Mouse (Mus musculus): ENCODE measurements at regions not wholly inside any gene's neighbourhood (a gene's known extent, or its start where the extent isn't known, plus 50 kb on each side); places are given as distances from the start of the nearest gene placed in this dataset.
"Not testable (repeated sequence)": the region's sequence is repeated elsewhere in the genome, so short reads cannot be mapped to it uniquely, and the experiment has no call there.

DNA sequence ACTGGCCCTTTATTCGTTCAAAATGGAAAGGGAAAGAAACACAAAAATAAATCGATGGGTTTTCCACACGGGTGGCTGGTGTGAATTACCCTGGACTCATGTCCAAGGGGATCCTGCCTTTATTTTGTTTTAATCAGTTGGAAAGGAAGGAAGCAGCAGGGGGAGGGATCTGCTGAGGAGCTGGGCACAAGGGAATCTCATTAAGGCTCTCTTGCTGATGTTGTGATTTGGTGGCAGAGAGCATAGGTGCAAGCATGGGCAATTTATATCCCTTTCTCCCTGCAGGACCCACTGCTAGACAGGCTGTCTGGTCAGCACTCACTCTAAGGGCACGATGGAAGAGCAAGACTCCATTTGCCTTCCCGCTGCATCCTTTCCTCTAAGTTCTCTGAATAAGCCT is 469.2 kb downstream of the Epha7 start:
- DNase-seq (ENCODE audit: low read depth, low spot score): peak; percentile 1

GRCm38 (mm10) chr4:29301348-29301747 is 488.4 kb downstream of the Epha7 start:
- DNase-seq (ENCODE audit: low read depth, low spot score): no peak

DNA sequence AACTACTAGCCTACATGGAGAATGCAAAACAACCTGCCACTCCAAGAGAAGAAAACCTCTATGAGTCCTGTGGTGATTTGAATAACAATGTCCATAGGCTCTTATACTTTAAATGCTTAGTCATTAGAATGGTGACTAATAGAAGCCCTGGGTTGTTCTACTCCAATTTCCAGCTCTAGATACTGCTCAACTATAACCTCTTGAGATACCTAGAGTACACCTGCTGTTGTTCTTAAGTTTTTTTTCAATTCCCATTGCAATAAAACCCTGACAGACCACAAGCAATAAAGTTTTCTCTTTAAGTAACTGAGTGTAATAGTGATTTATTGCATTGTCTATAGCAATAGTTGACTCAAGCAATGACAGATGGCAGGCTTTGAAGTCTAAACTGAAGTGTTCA is 491.0 kb downstream of the Epha7 start:
- DNase-seq (ENCODE audit: low read depth, low spot score): no peak

- DNase-seq (ENCODE audit: low read depth, low spot score): peak; percentile 44
Measured at GRCm38 (mm10) chr4:29307245-29307644, 494.3 kb downstream of the Epha7 start.

DNA sequence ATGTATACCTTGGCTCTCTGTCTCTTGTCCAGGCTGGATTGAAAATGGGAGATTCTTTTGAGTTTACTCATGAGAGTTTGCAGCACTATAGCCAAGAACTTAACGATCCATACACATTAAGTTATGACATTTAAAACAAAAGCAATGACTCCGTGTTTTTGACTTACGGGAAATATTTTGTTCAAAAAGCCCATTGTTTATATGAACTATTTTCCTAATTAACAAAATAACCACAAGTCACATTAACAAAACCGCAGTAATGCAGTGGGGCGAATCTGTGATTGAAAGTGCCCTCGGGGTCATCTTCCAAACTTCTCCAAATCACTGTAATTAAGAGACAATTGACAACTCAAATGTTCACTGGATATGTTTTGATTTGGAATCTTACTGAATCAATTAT is 511.0 kb downstream of the Epha7 start:
- DNase-seq (ENCODE audit: low read depth, low spot score): no peak

- DNase-seq (ENCODE audit: low read depth, low spot score): no peak
Measured at GRCm38 (mm10) chr4:29329145-29329544, 516.2 kb downstream of the Epha7 start.

GRCm38 (mm10) chr4:29331747-29332146 is 518.8 kb downstream of the Epha7 start:
- no peak for DNase-seq (ENCODE audit: low read depth, low spot score)

DNA sequence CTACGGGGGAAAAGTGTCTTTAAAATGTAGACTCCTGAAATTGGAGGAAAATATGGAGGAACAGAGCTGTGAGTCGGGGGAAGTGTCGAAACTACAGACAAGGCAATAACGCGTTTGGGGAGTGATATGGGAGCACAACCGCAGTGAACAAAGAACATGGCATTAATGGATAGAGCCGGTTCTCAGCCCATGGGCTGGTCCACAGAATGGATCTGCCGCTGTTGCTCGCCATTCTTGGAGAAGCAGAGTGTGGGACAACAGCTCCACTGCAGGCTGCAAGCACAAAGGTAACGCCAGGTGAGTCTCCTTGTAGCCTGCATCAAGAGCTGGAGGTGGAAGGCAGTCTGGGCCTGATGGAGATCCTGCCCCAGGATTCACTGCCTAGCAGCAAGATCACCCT is 524.3 kb downstream of the Epha7 start:
- DNase-seq (ENCODE audit: low read depth, low spot score): no peak

DNA sequence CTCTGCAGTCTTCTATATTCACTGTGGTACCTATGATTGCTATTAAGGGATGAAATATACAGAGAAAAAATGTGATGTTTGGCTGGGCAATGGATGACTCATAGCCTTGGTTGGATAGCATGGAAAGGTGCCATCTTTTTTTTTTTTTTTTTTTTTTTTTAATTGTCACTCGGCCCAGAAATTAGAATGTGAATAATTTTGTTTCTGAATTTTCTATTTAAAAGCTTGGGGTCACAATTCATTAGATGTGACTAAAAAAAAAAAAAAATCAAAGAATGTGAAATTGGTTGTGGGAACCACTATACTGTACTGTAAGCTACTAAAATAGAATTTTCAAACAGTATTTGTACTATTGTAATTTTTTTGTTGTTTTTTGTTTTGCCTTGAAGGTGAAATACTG is 549.3 kb downstream of the Epha7 start:
- DNase-seq (ENCODE audit: low read depth, low spot score): no peak

- no peak for DNase-seq (ENCODE audit: low read depth, low spot score)
Measured at GRCm38 (mm10) chr4:29389282-29389681, 576.4 kb downstream of the Epha7 start.

GRCm38 (mm10) chr4:29390333-29390732 is 577.4 kb downstream of the Epha7 start:
- DNase-seq (ENCODE audit: low read depth, low spot score): peak; percentile 70

- no peak for DNase-seq (ENCODE audit: low read depth, low spot score)
Measured at GRCm38 (mm10) chr4:29402143-29402542, 589.2 kb downstream of the Epha7 start.

GRCm38 (mm10) chr4:29414616-29415015 is 601.7 kb downstream of the Epha7 start:
- DNase-seq (ENCODE audit: low read depth, low spot score): peak; percentile 66

GRCm38 (mm10) chr4:29420198-29420792 is 607.4 kb downstream of the Epha7 start:
- DNase-seq (ENCODE audit: low read depth, low spot score): no peak

DNA sequence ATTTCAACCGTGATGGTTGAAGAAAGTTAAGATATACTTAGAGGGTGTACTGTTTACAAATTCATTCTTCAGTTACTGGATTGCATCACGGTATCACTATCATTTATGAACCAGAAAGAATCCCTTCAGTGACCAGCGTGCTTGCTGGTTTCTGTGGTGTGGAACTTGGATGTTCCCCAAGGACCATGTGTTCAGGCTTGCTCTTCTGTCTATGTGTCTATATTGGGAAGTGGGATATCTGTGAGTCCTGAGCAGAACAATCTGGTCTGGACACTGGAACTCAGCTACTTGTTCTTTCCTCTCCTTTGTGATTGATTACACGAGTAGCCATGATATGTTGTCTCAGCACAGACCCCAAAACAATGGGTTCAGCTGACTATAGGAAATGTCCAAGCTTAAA is 618.6 kb downstream of the Epha7 start:
- DNase-seq (ENCODE audit: low read depth, low spot score): not testable (repeated sequence)

- no peak for DNase-seq (ENCODE audit: low read depth, low spot score)
Measured at GRCm38 (mm10) chr4:29463329-29463728, 650.4 kb downstream of the Epha7 start.

DNA sequence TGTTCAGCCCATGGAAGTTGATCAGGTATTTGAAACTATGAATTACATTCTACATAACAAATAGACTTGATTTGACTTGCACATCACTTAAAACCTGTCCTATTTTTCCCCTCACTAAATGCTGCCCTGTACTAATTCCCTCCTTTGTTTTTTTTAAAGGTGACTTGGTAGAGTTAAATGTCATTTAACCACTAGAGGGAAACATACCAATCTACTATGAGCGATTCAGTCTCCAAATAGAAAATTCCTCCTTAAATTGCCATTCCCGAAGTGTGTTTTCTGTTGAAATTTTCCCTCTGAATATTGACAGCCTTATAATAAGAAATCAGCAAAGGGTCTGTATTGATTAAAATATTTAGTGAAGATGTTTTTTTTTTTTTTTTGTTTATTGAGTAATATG is 653.4 kb downstream of the Epha7 start:
- peak; percentile 17 for DNase-seq (ENCODE audit: low read depth, low spot score)

GRCm38 (mm10) chr4:29480384-29481092 is 667.6 kb downstream of the Epha7 start:
- DNase-seq (ENCODE audit: low read depth, low spot score): no peak

DNA sequence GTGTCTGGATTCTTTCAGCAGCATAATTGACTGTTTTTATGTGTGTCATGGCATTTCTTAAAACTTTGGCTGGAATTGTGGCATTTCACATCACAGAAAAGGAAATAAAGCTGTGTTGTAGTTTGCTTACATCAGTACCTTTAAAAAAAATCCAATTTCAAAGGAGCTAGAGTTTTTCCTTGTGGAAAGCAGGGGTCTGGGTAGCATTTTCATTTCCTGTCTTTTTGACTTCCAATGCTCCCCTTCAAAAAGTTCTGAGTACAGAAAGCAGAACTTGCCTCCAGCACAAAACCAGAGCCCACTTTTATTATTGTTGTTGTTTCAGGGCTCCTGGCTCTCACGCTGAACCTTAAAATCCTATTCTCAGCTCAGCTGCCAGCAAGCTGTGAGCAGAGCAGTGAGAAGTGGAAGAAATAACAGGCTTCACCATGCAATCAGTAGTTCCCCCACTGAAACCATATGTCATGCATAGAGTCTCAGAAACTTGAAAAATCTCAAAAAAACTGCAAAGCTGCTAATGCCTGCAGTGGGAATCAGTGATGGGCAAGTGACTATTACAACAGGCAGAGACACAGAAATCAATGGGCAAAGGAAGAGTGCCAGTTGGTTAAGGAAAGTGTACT is 668.3 kb downstream of the Epha7 start:
- DNase-seq (ENCODE audit: low read depth, low spot score): peak; percentile 8

DNA sequence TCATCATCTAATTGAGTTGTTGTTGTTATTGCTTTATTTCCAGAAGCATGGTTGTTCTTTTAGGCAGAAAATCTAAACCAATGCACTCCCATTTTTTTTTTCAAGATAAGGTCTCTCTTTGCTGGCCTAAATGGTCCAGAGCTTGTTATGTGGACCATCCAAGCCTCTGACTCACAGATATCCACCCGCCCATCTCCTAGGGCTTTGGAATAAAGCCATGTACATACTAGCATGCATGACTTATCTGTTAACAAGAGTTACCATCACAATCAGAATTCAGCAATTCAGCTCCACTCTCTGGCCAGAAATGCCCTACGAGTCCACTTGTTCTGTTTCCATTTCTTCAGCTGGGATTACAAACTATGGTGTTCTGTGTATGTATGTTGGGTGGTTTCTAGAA is 669.5 kb downstream of the Epha7 start:
- DNase-seq (ENCODE audit: low read depth, low spot score): no peak

- no peak for DNase-seq (ENCODE audit: low read depth, low spot score)
Measured at GRCm38 (mm10) chr4:29500844-29501243, 687.9 kb downstream of the Epha7 start.

DNA sequence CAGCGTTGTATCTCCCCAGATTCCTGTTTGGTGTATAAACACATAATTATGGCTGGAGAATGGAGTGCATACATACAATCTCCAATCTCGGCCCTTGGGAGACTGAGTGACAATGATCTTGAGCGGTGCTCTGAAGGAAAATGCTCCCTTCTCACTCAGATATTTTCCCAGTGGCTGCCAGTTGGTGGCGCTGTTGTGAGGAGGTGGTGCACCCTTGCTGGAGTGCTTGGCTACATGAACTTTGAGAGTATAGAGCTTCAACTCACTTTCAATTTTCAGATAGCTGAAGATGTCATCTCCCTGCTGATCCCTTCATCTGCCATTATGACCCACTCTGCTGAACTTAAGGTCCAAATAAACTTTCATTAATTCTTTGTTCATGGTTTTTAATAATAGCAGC is 712.1 kb downstream of the Epha7 start:
- DNase-seq (ENCODE audit: low read depth, low spot score): no peak

All from brain, adult 2 months (tissue).